Mouse (Mus musculus) spleen, adult 2 months (tissue): ENCODE results near the gene Psors1c2.

Experiments used
- CTCF ChIP-seq: fragments of 200-500 bp; IDR thresholded peaks from 2 replicates; pipeline ENCODE4 v1.5.1; 2011; ENCODE audit warnings: mild to moderate bottlenecking, inconsistent platforms; ENCODE audit not compliant: insufficient read depth, insufficient read length, insufficient replicate concordance; ENCODE audit errors: extremely low read depth
- POLR2A ChIP-seq: fragments of 200-500 bp; IDR thresholded peaks from 2 replicates; pipeline ENCODE4 v1.6.1; 2011; ENCODE audit warnings: low read depth, low read length, inconsistent platforms

GRCm38 (mm10) chr17:35484066-35484465 is 48.9 kb upstream of the Psors1c2 start:
- peak; percentile 95 for TF ChIP-seq CTCF
- no peak for TF ChIP-seq POLR2A
